Mouse (Mus musculus) liver, adult 2 months (tissue): ENCODE results near the gene Iyd.

Experiments
- CTCF ChIP-seq: fragments of 200-500 bp; IDR thresholded peaks from 2 replicates; pipeline ENCODE4 v1.5.1; 2011; ENCODE audit warnings: low read depth, low read length, control low read depth
- POLR2A ChIP-seq: fragments of 200-500 bp; IDR thresholded peaks from 2 replicates; pipeline ENCODE4 v1.6.1; 2011; ENCODE audit warnings: low read length, control low read depth; ENCODE audit not compliant: insufficient read depth; ENCODE audit errors: extremely low read depth

GRCm38 (mm10) chr10:3590632-3591031 is 50.6 kb downstream of the Iyd start:
- TF ChIP-seq CTCF (no peak), POLR2A (no peak)
